Mouse (Mus musculus): ENCODE measurements around the gene Zbed4.
A peak's percentile ranks its signal among the peaks of the same experiment; 100 is the strongest.
"Not testable (repeated sequence)": the region's sequence is repeated elsewhere in the genome, so short reads cannot be mapped to it uniquely, and the experiment has no call there.

Zbed4 gene

GRCm38 (mm10) chr15:88751564-88752402 is at the start of gene Zbed4:
Gene Zbed4 (plus strand): TSS chr15:88751660.
- peak; percentile 54 for DNase-seq

GRCm38 (mm10) chr15:88702501-88702900 is 49.0 kb upstream of the Zbed4 start:
- DNase-seq: no peak

GRCm38 (mm10) chr15:88704284-88704683 is 47.2 kb upstream of the Zbed4 start:
- DNase-seq: no peak

GRCm38 (mm10) chr15:88706320-88706719 is 45.1 kb upstream of the Zbed4 start:
- no peak for DNase-seq

GRCm38 (mm10) chr15:88706987-88707386 is 44.5 kb upstream of the Zbed4 start:
- not testable (repeated sequence) for DNase-seq

GRCm38 (mm10) chr15:88708204-88708603 is 43.3 kb upstream of the Zbed4 start:
- no peak for DNase-seq

GRCm38 (mm10) chr15:88708657-88709511 is 42.6 kb upstream of the Zbed4 start:
- DNase-seq: no peak

- no peak for DNase-seq
These were observed 41.6 kb upstream of the Zbed4 start for GRCm38 (mm10) chr15:88709878-88710277.

- no peak for DNase-seq
These were observed 39.0 kb upstream of the Zbed4 start for GRCm38 (mm10) chr15:88712501-88712900.

GRCm38 (mm10) chr15:88714021-88714589 is 37.4 kb upstream of the Zbed4 start:
- DNase-seq: no peak

- no peak for DNase-seq
These were observed 35.1 kb upstream of the Zbed4 start for GRCm38 (mm10) chr15:88716350-88716749.

- no peak for DNase-seq
These were observed 34.2 kb upstream of the Zbed4 start for GRCm38 (mm10) chr15:88717239-88717638.

GRCm38 (mm10) chr15:88723205-88723604 is 28.3 kb upstream of the Zbed4 start:
- no peak for DNase-seq

GRCm38 (mm10) chr15:88724311-88724710 is 27.1 kb upstream of the Zbed4 start:
- DNase-seq: no peak

GRCm38 (mm10) chr15:88725036-88725435 is 26.4 kb upstream of the Zbed4 start:
- no peak for DNase-seq

GRCm38 (mm10) chr15:88727204-88727603 is 24.3 kb upstream of the Zbed4 start:
- no peak for DNase-seq

GRCm38 (mm10) chr15:88730717-88731116 is 20.7 kb upstream of the Zbed4 start:
- DNase-seq: no peak

- no peak for DNase-seq
These were observed 18.9 kb upstream of the Zbed4 start for GRCm38 (mm10) chr15:88732405-88733020.

GRCm38 (mm10) chr15:88733041-88733751 is 18.3 kb upstream of the Zbed4 start:
- DNase-seq: peak; percentile 61

- DNase-seq: peak; percentile 89
These were observed 17.5 kb upstream of the Zbed4 start, which contains the start of gene Brd1 for GRCm38 (mm10) chr15:88733834-88734571. Gene Brd1 (minus strand): TSS chr15:88734233.

GRCm38 (mm10) chr15:88736166-88736565 is 15.3 kb upstream of the Zbed4 start:
- DNase-seq: no peak
